In genomic region chr2:3713212-3713681, GRCm38 (mm10) we compare ENCODE assay signal across 8 mouse cellular contexts.
A peak's percentile ranks its signal among the peaks of the same experiment; 100 is the strongest.
DNase-seq lines count a peak whose midpoint lies in the region; ATAC-seq and TF ChIP-seq lines count a peak whose summit lies in the region.

No protein-coding gene starts in this region.

- no peaks in the 10 kb centered on the region for H3K36me3 ChIP-seq in hindbrain, embryonic 11.5 days (ENCODE audit: control insufficient read depth, insufficient read depth, low read length)
- H3K36me3 ChIP-seq in lung, embryonic 16.5 days (ENCODE audit: control insufficient read depth, insufficient read depth, low read length), result no peaks in the 10 kb centered on the region
- H3K36me3 ChIP-seq in thymus, adult 2 months (ENCODE audit: control insufficient read depth, insufficient read depth, low read length), result no peaks in the 10 kb centered on the region

- H3K9me3 ChIP-seq in hindbrain, embryonic 11.5 days (ENCODE audit: control insufficient read depth, low read length), result no peaks in the 10 kb centered on the region
- no peaks in the 10 kb centered on the region for H3K9me3 ChIP-seq in lung, embryonic 16.5 days (ENCODE audit: control insufficient read depth, low read length)

- peak overlapping the region; percentile 86 for H3K4me3 ChIP-seq in hindbrain, embryonic 11.5 days (ENCODE audit: low read depth, low read length)
- H3K4me3 ChIP-seq in lung, embryonic 16.5 days (ENCODE audit: low read length), result peak overlapping the region; percentile 95
- peak overlapping the region; percentile 88 for H3K4me3 ChIP-seq in thymus, adult 2 months (ENCODE audit: control insufficient read depth, insufficient read depth, low read length)

- peak; percentile 94 for ATAC-seq in hindbrain, embryonic 11.5 days (ENCODE audit: low FRiP score)
- peak; percentile 96 for ATAC-seq in lung, embryonic 16.5 days (ENCODE audit: low read depth)

- no peak; the same call in 1 of the 2 replicates for TF ChIP-seq CTCF in thymus, adult 2 months (IDR thresholded peaks at IDR 0.05; ENCODE audit: borderline replicate concordance, control insufficient read depth, extremely low read depth, insufficient read depth, low read length, poor library complexity)

- DNase-seq in NIH3T3 (ENCODE audit: low read depth), result peak; percentile 98
- peak; percentile 99 to 100 for DNase-seq in cerebellum, postnatal 10 days
- DNase-seq in frontal cortex, adult 2 months (ENCODE audit: extremely low spot score in 1 of 2, low spot score in 1 of 2), result peak; percentile 70 to 90
- peak; percentile 97 for DNase-seq in hindbrain, embryonic 11.5 days (ENCODE audit: low spot score)
- DNase-seq in layer of hippocampus, adult 9-11 months, result peak; percentile 90
- DNase-seq in ovary, adult 18-20 months (ENCODE audit: low spot score), result peak; percentile 84
- DNase-seq in thymus, adult 2 months, result peak; percentile 98

- H3K4me1 ChIP-seq in hindbrain, embryonic 11.5 days (replicated peaks; ENCODE audit: control insufficient read depth, insufficient read depth, low read length), result no peaks in the 10 kb centered on the region
- peaks cover 19% of the 10 kb centered on the region; the same call in 1 of the 2 replicates for H3K4me1 ChIP-seq in lung, embryonic 16.5 days (replicated peaks; ENCODE audit: control insufficient read depth, insufficient read depth, low read length)
- peaks cover 33% of the 10 kb centered on the region for H3K4me1 ChIP-seq in thymus, adult 2 months (replicated peaks; ENCODE audit: control insufficient read depth, insufficient read depth, low read length)

- under 1% methylated on average over 41 of the region's 41 CpGs for WGBS in hindbrain, embryonic 11.5 days
- under 1% methylated on average over 41 of the region's 41 CpGs for WGBS in lung, embryonic 16.5 days
- under 1% methylated on average over 41 of the region's 41 CpGs for WGBS in thymus, adult 2 months

- peak overlapping the region; percentile 91 for H3K9ac ChIP-seq in hindbrain, embryonic 11.5 days (ENCODE audit: low read depth, low read length)
- H3K9ac ChIP-seq in lung, embryonic 16.5 days (ENCODE audit: low read length), result peak overlapping the region; percentile 93

- no peaks in the 10 kb centered on the region for H3K27me3 ChIP-seq in hindbrain, embryonic 11.5 days (ENCODE audit: control insufficient read depth, insufficient read depth, low read length)
- no peaks in the 10 kb centered on the region for H3K27me3 ChIP-seq in lung, embryonic 16.5 days (ENCODE audit: control insufficient read depth, insufficient read depth, low read depth, low read length)
- no peaks in the 10 kb centered on the region for H3K27me3 ChIP-seq in thymus, adult 2 months (ENCODE audit: control insufficient read depth, insufficient read depth, low read length)

- peak; percentile 99 for TF ChIP-seq POLR2A in thymus, adult 2 months (IDR thresholded peaks at IDR 0.05; ENCODE audit: control insufficient read depth, extremely low read depth, insufficient read depth, low read length, poor library complexity)

- peak overlapping the region; percentile 86 for H3K27ac ChIP-seq in hindbrain, embryonic 11.5 days (ENCODE audit: low read depth, low read length)
- H3K27ac ChIP-seq in lung, embryonic 16.5 days (ENCODE audit: low read length), result peak overlapping the region; percentile 73
- peak overlapping the region; percentile 79 for H3K27ac ChIP-seq in thymus, adult 2 months (ENCODE audit: control insufficient read depth, insufficient read depth, low read length)

- peak overlapping the region; percentile 73 for H3K4me2 ChIP-seq in hindbrain, embryonic 11.5 days (replicated peaks; ENCODE audit: low read depth, low read length)
- peak overlapping the region; percentile 96 for H3K4me2 ChIP-seq in lung, embryonic 16.5 days (ENCODE audit: low read depth, low read length)

Comparison
In these comparisons a context has a peak if more than half of its experiments do, and no peak if none do; other contexts are left out.
1. Peak in every context shown above with its lines: DNase-seq, ATAC-seq, H3K4me3 ChIP-seq and H3K27ac ChIP-seq.